Comparison of ENCODE assay signal across 15 mouse cellular contexts in genomic region chrX:11920231-11920630, GRCm38 (mm10).
DNase-seq lines count a peak whose midpoint lies in the region; ATAC-seq and TF ChIP-seq lines count a peak whose summit lies in the region.
"Had no signal": no experiment of that assay in that cellular context is flagged by ENCODE, and none has a peak within 500 bp of the region (broad histone marks: within the 10 kb centered on the region; RNA-seq: fewer than 3 reads in every experiment).

No protein-coding gene starts in this region.

- ATAC-seq in kidney, embryonic 15.5 days (replicated peaks; ENCODE audit: low FRiP score), result no peak
- ATAC-seq: forebrain, postnatal 0 days; liver, postnatal 0 days had no signal

- H3K9ac ChIP-seq in kidney, embryonic 15.5 days, result no peak overlapping the region
- H3K9ac ChIP-seq: embryonic facial prominence, embryonic 15.5 days; forebrain, postnatal 0 days; hindbrain, embryonic 13.5 days; limb, embryonic 13.5 days; liver, postnatal 0 days had no signal

- 53% methylated on average over 2 of the region's 2 CpGs for WGBS in kidney, adult 2 months
- 50% methylated on average over 2 of the region's 2 CpGs for WGBS in kidney, embryonic 15.5 days
- 75% methylated on average over 2 of the region's 2 CpGs for WGBS in forebrain, embryonic 10.5 days
- WGBS in hindbrain, embryonic 10.5 days, result 66% methylated on average over 2 of the region's 2 CpGs

- peak; percentile 24 for DNase-seq in adrenal gland, adult 2 months
- DNase-seq in adrenal gland, adult 18-20 months (ENCODE audit: low spot score in 2 of 2), result no peak
- DNase-seq in kidney, adult 2 months, result peak; percentile 49
- peak; percentile 18 for DNase-seq in kidney, postnatal 10 days
- peak; percentile 14 to 58 for DNase-seq in lung, postnatal 4 days
- no peak for DNase-seq in forebrain, embryonic 10.5 days (ENCODE audit: extremely low spot score, low spot score)
- DNase-seq in hindbrain, embryonic 10.5 days (ENCODE audit: low spot score), result no peak
- DNase-seq: forebrain, postnatal 0 days; liver, postnatal 0 days; midbrain, embryonic 14.5 days; spleen, adult 18-20 months had no signal

- no peak for TF ChIP-seq CTCF in kidney, adult 2 months (conservative IDR thresholded peaks at IDR 0.05; ENCODE audit: insufficient read depth, insufficient read length, low read depth, low read length)

- no peak for TF ChIP-seq POLR2A in kidney, adult 2 months (IDR thresholded peaks at IDR 0.05; ENCODE audit: low read depth, low read length)

- no peaks in the 10 kb centered on the region for H3K36me3 ChIP-seq in kidney, adult 2 months (ENCODE audit: control insufficient read depth, insufficient read depth, low read length)
- no peaks in the 10 kb centered on the region for H3K36me3 ChIP-seq in kidney, embryonic 15.5 days
- no peaks in the 10 kb centered on the region for H3K36me3 ChIP-seq in forebrain, embryonic 10.5 days (replicated peaks)
- no peaks in the 10 kb centered on the region for H3K36me3 ChIP-seq in hindbrain, embryonic 10.5 days
- H3K36me3 ChIP-seq: embryonic facial prominence, embryonic 15.5 days; hindbrain, embryonic 13.5 days; limb, embryonic 13.5 days had no signal

- no peak overlapping the region for H3K4me2 ChIP-seq in kidney, embryonic 15.5 days
- H3K4me2 ChIP-seq: embryonic facial prominence, embryonic 15.5 days; hindbrain, embryonic 13.5 days; limb, embryonic 13.5 days had no signal

- H3K4me3 ChIP-seq in kidney, adult 2 months (ENCODE audit: insufficient read depth, low read depth, low read length), result no peak overlapping the region
- no peak overlapping the region for H3K4me3 ChIP-seq in kidney, embryonic 15.5 days (replicated peaks)
- H3K4me3 ChIP-seq in forebrain, embryonic 10.5 days, result no peak overlapping the region
- no peak overlapping the region for H3K4me3 ChIP-seq in hindbrain, embryonic 10.5 days
- H3K4me3 ChIP-seq: embryonic facial prominence, embryonic 15.5 days; hindbrain, embryonic 13.5 days; limb, embryonic 13.5 days had no signal

- no peak overlapping the region for H3K27ac ChIP-seq in kidney, adult 2 months (ENCODE audit: insufficient read depth, low read depth, low read length)
- no peak overlapping the region for H3K27ac ChIP-seq in kidney, embryonic 15.5 days
- no peak overlapping the region for H3K27ac ChIP-seq in forebrain, embryonic 10.5 days
- H3K27ac ChIP-seq in hindbrain, embryonic 10.5 days, result no peak overlapping the region
- H3K27ac ChIP-seq: embryonic facial prominence, embryonic 15.5 days; hindbrain, embryonic 13.5 days; limb, embryonic 13.5 days had no signal

- no peaks in the 10 kb centered on the region for H3K27me3 ChIP-seq in kidney, adult 2 months (replicated peaks; ENCODE audit: control insufficient read depth, insufficient read depth, low read length)
- H3K27me3 ChIP-seq in kidney, embryonic 15.5 days, result peaks cover 33% of the 10 kb centered on the region
- H3K27me3 ChIP-seq in forebrain, embryonic 10.5 days (ENCODE audit: poor library complexity, severe bottlenecking), result peaks cover 98% of the 10 kb centered on the region
- peaks cover 86% of the 10 kb centered on the region for H3K27me3 ChIP-seq in hindbrain, embryonic 10.5 days (ENCODE audit: insufficient read depth, poor library complexity, severe bottlenecking)

- peaks cover 5% of the 10 kb centered on the region for H3K4me1 ChIP-seq in kidney, adult 2 months (ENCODE audit: control insufficient read depth, insufficient read depth, low read length)
- no peaks in the 10 kb centered on the region for H3K4me1 ChIP-seq in kidney, embryonic 15.5 days
- H3K4me1 ChIP-seq in forebrain, embryonic 10.5 days, result peaks cover 7% of the 10 kb centered on the region
- H3K4me1 ChIP-seq in hindbrain, embryonic 10.5 days (replicated peaks), result no peaks in the 10 kb centered on the region
- H3K4me1 ChIP-seq: embryonic facial prominence, embryonic 15.5 days; hindbrain, embryonic 13.5 days; limb, embryonic 13.5 days had no signal

- H3K9me3 ChIP-seq in kidney, embryonic 15.5 days (replicated peaks), result no peaks in the 10 kb centered on the region
- no peaks in the 10 kb centered on the region for H3K9me3 ChIP-seq in forebrain, embryonic 10.5 days
- no peaks in the 10 kb centered on the region for H3K9me3 ChIP-seq in hindbrain, embryonic 10.5 days
- H3K9me3 ChIP-seq: embryonic facial prominence, embryonic 15.5 days; hindbrain, embryonic 13.5 days; limb, embryonic 13.5 days had no signal

Comparison
In these comparisons a context has a peak if more than half of its experiments do, and no peak if none do; other contexts are left out.
1. DNase-seq: peak in adrenal gland, adult 2 months (single experiment), kidney, adult 2 months (single experiment), kidney, postnatal 10 days (single experiment) and lung, postnatal 4 days (2 of 2); none in adrenal gland, adult 18-20 months (0 of 2), forebrain, embryonic 10.5 days (single experiment) and hindbrain, embryonic 10.5 days (single experiment).